Mouse (Mus musculus) left cerebral cortex, postnatal 25 days (tissue): ENCODE results near the gene Ptges. TPM values are rescaled to one million over a fixed set of nuclear protein-coding genes. Genes with fewer than 3 reads are reported as not detected.

Experiments used
- DNase-seq, 2 experiments: peaks; one replicate each; pipeline ENCODE4 v3.0.0; 2022; ENCODE audit warnings: low spot score in 2 of 2, mixed read lengths in 1 of 2
- intact Hi-C: fragments of 180-260 bp; cut with DNase I; formaldehyde crosslinking; loops from one replicate; pipeline ENCODE4 v1.15.1; 2025
- total RNA-seq, 2 experiments: library from RNA; stranded (reverse); gene quantifications; 2 replicates each; pipeline ENCODE4 v1.2.3; 2021

Gene Ptges
- total RNA-seq, 2 experiments from 2014 or later: 4.5 to 5.1 TPM

DNA sequence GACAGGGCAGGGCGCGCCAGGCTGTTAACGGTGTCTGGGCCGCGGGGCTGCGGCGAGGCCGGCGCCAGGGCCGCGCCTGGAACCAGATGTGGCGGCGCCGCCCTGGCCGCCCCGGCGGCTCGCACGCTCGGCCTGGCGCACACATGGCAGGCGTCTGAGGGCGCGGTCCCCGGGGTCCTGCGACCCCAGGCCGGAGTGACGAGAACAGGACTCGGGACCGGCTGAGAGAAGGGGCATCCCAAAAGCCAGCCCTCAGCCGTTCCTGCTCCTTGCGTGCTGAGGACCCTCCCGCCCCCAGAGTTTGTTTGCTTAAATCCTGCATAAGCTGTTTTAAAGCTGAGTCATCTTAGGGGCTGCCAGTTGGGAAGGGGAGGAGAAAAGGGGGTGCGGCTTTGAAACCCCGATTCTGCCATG is 64.7 kb downstream of the Ptges start:
- DNase-seq: no peak
- intact Hi-C loops: no loop called here

- intact Hi-C loops: no loop called here
- DNase-seq: no peak
Observed at GRCm38 (mm10) chr2:30863574-30863973, 66.1 kb downstream of the Ptges start.

DNA sequence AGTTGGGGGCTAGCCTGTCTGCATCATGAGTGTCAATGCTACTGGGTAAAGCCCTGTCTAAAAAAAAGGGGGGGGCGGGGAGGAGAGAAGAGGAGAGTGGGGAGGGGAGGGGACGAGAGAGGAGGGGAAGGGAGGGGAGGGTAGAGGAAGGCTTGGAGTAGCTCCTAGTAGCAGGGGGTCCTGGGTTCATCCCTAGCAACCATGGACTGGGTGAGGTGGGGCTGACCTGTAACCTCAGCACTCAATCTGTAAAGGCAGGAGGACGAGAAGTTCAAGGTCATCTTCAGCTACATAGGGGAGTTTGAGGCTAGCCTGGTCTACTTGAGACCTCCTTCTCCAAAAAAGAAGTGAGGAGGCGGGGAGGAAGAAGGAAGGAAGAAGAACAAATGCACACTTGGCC is 67.6 kb downstream of the Ptges start:
- intact Hi-C loops: no loop called here

GRCm38 (mm10) chr2:30859782-30860181 is 69.9 kb downstream of the Ptges start:
- intact Hi-C loops: no loop called here
- DNase-seq: no peak

More for the DNA sequence above, 67.6 kb downstream of the Ptges start:
- DNase-seq: no peak

DNA sequence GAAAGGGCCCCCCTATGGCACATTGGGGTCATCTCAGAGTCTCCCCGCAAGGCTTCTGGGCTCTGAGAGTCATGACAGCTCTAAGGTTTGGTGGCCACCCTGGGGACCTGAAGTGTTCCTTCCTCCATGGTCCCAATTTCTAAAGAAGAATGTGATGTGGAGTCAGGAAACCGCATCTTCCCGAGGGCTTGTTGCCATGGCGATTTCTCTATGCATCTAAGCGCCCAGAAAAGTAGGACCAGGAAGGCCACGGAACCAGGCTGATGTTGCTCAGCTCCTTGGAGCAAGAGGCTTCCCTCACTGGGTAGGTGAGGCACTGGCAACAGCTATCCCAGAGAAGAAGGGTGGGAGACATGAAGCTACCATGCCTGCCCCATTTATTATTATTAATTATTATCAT is 72.6 kb downstream of the Ptges start:
- peak; percentile 51 to 63 for DNase-seq
- intact Hi-C loops: no loop called here

GRCm38 (mm10) chr2:30852771-30853313 is 76.8 kb downstream of the Ptges start:
- DNase-seq: no peak
- intact Hi-C loops: no loop called here

- DNase-seq: no peak
- intact Hi-C loops: no loop called here
Observed at GRCm38 (mm10) chr2:30850581-30850980, 79.1 kb downstream of the Ptges start.

GRCm38 (mm10) chr2:30848184-30848583 is 81.5 kb downstream of the Ptges start:
- no peak for DNase-seq
- intact Hi-C loops: no loop called here

GRCm38 (mm10) chr2:30846723-30847122 is 82.9 kb downstream of the Ptges start:
- intact Hi-C loops: no loop called here

GRCm38 (mm10) chr2:30846236-30846635 is 83.4 kb downstream of the Ptges start:
- intact Hi-C loops: no loop called here
- DNase-seq: no peak

More at GRCm38 (mm10) chr2:30846723-30847122, 82.9 kb downstream of the Ptges start:
- DNase-seq: no peak

DNA sequence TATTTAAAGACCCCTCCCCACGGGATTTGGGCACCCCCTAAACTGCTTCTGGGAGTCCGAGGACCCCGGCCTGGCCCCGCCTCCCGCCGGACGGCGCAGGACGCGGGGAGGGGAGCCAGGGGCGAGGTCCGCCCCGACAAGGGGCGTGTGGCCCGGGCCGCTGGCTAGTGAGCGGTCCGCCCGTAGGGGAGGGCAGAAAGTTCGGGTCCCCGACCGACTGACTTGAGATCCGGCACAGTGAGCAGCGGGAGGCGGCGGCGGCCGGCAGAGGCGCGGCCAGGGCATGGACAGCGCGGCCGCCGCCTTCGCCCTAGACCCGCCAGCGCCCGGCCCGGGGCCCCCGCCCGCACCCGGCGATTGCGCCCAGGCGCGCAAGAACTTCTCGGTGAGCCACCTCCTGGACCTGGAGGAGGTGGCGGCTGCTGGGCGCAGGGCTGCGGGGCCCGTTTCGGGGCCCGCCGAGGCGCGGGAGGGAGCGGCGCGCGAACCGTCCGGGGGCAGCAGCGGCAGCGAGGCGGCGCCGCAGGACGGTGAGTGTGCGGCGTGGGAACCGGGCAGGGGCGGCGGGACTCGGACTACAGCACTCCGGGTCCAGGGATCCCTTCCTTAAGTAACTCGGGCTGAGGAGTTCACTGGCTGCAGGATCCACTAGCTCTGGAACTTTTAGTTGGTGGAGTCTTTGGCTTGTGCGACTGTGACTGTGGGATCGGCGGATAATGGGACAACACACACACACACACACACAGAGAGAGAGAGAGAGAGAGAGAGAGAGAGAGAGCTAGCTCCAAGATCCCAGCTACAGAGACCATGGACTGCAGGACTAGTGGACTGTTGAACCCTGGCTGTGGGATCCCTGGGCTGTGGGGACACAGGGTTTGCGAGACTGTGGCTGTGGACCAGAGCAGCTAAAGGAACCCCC is 84.3 kb downstream of the Ptges start:
- intact Hi-C loops: no loop called here
- DNase-seq: no peak

DNA sequence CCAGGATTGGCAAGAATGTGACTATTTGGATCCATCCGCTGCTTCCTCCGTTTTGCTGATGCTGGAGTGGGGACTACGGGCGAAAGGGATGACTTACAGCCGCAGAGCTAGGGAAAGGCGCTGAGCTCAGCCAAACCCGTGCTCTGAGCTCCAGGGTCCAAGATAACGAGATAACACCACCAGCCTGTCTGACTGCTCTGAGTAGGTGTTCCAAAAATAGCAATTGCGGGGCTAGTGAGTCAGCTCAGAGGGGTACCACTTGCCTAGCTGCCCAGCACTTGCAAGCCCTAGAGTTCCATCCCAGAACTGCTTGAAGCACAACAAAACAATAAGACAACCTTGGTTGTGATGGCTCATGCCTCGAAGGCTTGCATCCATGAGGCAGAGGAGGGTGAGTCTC is 87.0 kb downstream of the Ptges start:
- intact Hi-C loops: no loop called here
- DNase-seq: no peak

Other genes starting within 250 kb of the Ptges start
- gene 1700001O22Rik, start 126.2 kb downstream of the Ptges start, total RNA-seq: 1 to 10 TPM; 6.8 to 7.0 TPM
- gene Ntmt1, start 122.0 kb downstream of the Ptges start, total RNA-seq: 10 to 100 TPM; 35.0 to 37.2 TPM
- 10 to 100 TPM; 36.7 to 38.6 TPM for gene Asb6, start 99.5 kb downstream of the Ptges start, total RNA-seq
- 1 to 10 TPM; 1.3 to 2.4 TPM for gene Prrx2, start 94.9 kb downstream of the Ptges start, total RNA-seq
- gene Tor1b, start 23.1 kb upstream of the Ptges start, total RNA-seq: 10 to 100 TPM; 31.7 to 32.8 TPM
- gene Tor1a, start 38.1 kb upstream of the Ptges start, total RNA-seq: 10 to 100 TPM; 36.1 to 39.2 TPM
- 10 to 100 TPM; 60.8 to 63.3 TPM for gene BC005624, start 52.3 kb upstream of the Ptges start, total RNA-seq
- gene Usp20, start 52.4 kb upstream of the Ptges start, total RNA-seq: 10 to 100 TPM; 66.2 to 72.1 TPM
- 10 to 100 TPM; 84.0 to 87.3 TPM for gene Fnbp1, start 212.1 kb upstream of the Ptges start, total RNA-seq
- 10 to 100 TPM; 45.0 to 52.4 TPM for gene Gpr107, start 222.5 kb upstream of the Ptges start, total RNA-seq